Mouse (Mus musculus) megakaryocyte, embryonic 14.5 days (primary cell): ENCODE data around the gene Pea15a.

Experiments used
- FLI1 ChIP-seq: IDR thresholded peaks from 2 replicates; pipeline ENCODE4 v1.6.1; 2012; ENCODE audit warnings: low read length, inconsistent platforms, mixed read lengths
- GATA1 ChIP-seq: IDR thresholded peaks from 3 replicates; pipeline ENCODE4 v1.6.1; 2012; ENCODE audit warnings: mixed read lengths, low read length, inconsistent platforms, borderline replicate concordance

DNA sequence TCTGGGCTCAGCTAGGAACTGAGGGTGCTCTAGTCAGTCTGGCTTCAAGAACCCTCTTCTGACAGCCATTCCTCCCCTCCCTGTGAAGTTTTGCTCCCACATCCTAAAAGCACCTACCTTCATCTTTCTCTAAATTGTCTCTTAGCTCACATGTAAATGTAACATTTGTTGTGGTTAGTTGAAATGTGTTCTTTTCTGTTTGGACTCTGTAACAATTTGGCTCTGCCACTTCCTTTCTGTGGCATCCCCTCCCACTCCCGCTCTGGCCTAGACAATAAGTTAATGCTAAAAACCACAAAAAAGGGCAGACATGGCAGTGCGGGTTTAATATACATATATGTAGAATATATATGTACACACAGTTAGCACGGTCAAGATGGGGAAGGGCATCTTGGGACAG, 9.5 kb downstream of the Pea15a start:
- TF ChIP-seq GATA1 (no peak), FLI1 (no peak)
